Mouse (Mus musculus) gastrocnemius, postnatal 4 days (tissue): ENCODE data around the gene Ttll11. TPM values are rescaled to one million over a fixed set of nuclear protein-coding genes. Genes with fewer than 3 reads are reported as not detected.

Source experiments
- DNase-seq, 2 experiments: peaks; one replicate each; pipeline ENCODE4 v3.0.0; 2021 to 2022; ENCODE audit warnings: low spot score in 2 of 2, mixed read lengths in 2 of 2
- total RNA-seq, 2 experiments: library from RNA; stranded (reverse); gene quantifications; 2 replicates each; pipeline ENCODE4 v1.2.3; 2021

Ttll11 gene
- total RNA-seq, 2 experiments from 2014 or later, result 3.4 to 5.8 TPM

DNA sequence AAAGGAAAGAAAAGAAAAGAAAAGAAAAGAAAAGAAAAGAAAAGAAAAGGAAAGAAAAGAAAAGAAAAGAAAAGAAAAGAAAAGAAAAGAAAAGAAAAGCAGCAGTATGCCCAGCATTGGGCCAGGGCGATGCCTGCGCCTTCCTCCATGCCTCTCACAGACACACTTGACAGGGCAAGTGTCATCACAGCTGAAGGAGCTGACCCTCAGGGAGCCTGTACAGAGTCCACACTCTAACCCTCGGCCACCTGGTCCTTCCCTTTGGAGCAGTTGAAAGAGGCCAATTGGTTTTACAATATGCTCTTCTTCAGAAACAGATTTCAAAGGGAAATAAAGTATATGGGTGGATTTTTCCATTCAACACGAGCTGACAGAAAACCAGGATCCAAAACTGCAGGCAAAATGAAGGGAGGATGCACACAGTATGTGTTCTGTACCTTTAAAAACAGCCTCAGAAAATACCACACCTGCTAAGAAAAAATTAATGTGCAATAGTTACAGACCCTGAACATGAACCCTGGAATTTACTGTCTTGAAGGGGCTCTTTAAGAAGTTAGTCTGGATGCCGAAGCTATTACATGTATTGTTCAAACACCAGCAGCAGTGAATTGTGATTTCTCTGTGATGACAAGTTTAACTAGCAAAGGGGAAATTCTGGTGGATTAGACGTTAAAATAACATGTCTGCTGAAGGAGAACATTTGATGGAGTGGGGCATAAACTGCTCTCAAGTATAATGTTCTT is 7.3 kb downstream of the Ttll11 start:
- no peak for DNase-seq

DNA sequence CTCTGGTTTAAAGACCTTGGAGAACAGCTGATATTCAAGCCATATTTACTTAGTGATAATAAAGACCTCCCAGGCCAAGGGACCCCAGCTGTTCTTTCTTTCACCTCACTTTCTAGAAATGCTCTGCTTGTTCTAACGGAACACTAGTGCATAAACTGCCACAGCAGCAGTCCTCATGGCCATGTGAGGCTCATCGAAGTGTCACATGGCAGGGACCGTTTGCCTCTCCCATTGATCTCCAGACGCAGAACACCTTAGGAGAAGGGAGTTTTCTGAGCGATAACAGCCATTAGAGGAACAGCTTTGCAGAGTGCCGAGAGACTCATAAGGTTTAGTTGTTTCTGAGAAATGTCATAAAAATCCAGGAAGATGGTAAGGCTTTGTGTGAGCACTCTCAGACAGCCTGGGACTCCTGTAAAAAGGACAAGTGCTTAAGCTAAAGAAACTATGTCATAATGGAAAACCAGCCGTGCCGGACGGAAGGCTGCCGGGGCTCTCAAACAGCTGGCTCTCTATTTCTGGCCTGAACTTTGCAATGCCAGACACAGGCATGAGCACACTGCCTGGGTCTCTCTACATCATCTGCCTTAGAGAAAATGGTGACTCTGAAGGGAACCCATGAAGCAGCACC is 13.7 kb downstream of the Ttll11 start:
- DNase-seq, result no peak

DNA sequence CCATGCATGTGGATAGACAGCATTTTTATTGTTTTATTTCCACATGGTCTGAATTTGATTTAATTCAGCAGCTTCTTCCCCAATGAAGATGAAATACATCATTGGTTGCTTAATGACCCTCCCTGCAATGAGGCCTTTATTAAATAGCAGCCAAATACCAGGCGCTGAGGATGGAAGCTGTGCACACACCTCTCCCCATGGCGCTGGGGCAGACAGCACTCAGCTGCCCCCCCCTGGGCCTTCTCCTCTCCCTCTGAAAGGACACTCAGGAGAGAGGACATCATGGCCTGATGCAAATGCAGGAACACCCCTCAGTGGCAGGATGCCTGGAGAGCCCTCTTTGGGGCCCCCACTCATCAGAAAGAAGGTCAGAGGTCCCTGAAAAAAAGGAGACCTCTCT is 16.4 kb downstream of the Ttll11 start:
- no peak for DNase-seq

- DNase-seq, result no peak
Observed at GRCm38 (mm10) chr2:35961593-35962127, 18.1 kb downstream of the Ttll11 start.

DNA sequence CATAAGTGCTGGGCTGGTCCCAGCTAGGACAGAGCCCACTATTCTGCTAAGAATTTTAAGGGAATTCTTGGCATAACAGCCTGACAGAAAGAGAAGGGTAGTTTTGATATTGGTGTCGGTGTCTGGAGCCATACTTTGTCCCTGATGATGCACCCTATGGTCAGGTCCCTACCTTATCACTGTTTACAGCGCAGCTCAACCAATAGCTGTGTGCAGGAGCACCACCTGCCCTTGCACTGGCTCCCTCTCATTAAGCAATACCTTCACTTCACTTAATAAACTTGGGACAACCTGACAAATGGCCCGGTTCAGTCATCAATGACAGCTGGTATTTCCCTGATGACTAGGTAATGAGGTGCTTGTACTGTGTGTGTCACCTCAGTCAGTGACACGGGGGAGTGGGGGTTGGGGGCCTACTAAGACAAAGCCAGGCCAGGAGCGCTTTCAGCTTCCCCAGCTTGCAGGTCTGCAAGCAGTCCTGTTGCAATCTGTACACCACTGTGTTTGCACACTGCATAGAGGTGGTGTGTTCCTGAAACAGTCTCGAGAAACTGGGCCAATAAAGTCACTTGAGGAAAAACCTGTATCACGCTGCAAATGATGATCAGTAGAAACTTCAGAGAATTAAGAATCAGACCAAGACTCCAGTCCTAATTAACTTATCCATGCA is 22.1 kb downstream of the Ttll11 start:
- DNase-seq, result no peak

- DNase-seq, result no peak
Observed at GRCm38 (mm10) chr2:35955211-35955610, 24.5 kb downstream of the Ttll11 start.

GRCm38 (mm10) chr2:35952187-35952958 is 27.3 kb downstream of the Ttll11 start:
- DNase-seq, result no peak

DNA sequence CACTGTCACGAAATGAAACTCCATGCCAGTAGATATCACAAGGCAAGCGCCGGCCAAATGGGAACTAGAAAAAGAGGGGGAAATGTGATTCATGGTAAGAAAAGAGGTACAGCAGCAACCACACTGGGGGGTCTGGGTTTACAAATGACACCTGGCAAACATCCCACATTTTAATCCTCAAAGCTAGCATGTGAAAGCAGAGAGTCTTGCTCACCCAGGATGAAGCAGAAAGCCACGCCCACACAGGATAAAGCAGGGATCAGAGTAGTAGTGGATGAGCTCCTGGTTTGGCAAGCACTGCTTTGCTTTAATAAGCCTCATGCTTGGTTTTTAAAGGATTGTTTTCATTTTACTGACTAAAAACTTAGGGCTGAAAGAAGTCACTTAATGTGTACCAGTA is 34.8 kb downstream of the Ttll11 start:
- DNase-seq, result no peak

GRCm38 (mm10) chr2:35942960-35943359 is 36.8 kb downstream of the Ttll11 start:
- DNase-seq, result no peak

DNA sequence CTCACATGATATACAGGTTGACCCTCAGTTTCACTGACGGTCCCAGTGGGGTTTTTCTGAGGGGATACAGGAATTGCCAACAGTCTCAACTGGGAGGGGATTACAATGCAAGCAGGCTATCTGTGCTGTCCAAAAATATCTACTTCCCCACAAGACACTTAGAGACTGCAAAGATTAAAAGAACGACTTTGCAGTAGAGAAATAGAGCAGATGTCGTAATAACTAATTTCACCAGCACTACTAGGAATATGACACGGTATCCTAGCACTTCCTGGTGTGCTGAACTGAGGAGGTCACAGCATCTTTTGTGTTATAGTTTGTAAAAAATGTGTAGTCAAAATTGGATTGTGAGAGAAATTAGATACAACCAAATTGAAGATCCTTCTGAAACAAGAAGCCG is 44.7 kb downstream of the Ttll11 start:
- no peak for DNase-seq

DNA sequence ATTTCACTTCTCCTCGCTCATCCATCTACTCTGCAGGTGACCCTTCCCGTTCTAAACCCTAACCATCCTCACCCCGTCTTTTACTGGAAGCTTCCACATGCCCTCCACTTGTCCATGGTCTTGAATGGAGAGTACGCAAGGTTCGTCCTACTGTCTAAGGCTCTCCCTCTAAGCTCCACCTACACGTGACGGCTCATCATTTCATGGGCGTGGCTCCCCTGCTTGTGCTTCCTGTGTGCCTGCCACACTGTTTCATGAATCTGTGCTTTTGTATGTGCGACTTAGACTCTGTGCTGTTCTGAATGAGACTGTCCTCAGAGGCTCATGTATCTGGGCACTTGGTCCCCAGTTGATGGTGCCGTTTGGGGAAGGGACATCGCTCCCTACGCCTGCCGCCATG is 46.6 kb downstream of the Ttll11 start:
- no peak for DNase-seq

DNA sequence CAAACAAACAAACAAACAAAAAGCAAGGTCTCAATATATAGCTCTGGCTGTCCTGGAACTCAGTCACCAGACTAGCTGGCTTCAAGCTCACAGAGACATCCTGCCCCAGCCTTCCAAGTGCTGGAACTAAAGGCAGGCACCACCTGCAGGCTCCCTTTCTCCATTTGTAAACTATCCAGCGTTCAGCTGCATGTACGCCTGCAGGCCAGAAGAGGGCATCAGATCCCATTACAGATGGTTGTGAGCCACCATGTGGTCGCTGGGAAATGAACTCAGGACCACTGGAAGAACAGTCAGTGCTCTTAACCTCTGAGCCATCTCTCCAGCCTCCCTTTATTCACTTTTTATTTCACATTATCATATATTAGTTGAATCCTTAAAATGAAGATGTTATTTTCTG is 48.1 kb downstream of the Ttll11 start:
- DNase-seq, result no peak

- DNase-seq, result peak; percentile 79 to 83
Observed at GRCm38 (mm10) chr2:35930498-35931149, 49.1 kb downstream of the Ttll11 start.

DNA sequence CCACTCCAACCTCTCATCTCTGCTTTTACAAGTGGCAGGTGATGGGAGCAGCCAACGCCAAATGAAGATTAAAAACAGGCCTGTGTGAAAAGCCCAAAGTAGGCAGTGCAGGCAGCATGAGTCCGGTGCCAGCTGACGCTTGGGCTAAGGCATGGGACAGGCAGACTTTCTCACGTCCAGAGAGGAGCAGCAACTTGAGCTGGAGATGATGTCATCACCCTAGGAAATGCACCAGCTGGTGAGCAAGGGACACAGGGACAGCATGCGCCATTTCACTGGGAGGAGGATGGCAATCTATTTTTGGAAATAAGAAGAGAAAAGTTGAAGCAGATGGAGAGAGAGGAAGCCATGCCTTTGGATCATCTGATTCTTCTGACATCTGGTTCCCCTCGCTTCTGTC is 51.6 kb downstream of the Ttll11 start:
- peak in 1 of 2 experiments; percentile 34 for DNase-seq

DNA sequence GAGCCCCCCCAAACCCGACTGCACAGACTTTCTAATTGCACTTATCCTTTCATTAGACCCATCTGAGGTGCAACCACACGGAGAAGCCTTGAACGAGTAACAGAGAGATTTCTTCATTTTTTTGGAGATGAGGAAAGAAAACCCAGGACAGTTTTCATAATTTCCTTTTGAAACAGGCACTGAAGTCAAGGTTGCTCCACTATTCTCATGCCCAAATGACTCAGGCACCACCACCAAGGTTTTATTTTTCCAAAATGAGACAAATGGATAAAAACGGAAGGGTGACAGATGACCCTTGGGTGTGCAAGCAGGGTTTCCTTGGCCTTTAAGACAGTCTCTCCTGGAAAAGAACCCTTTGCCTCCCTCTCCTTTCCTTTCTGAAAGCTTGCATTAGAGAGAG is 54.8 kb downstream of the Ttll11 start:
- DNase-seq, result no peak

- DNase-seq, result no peak
Observed at GRCm38 (mm10) chr2:35922956-35923355, 56.8 kb downstream of the Ttll11 start.

- no peak for DNase-seq
Observed at GRCm38 (mm10) chr2:35912090-35912489, 67.6 kb downstream of the Ttll11 start.

- DNase-seq, result no peak
Observed at GRCm38 (mm10) chr2:35911675-35912074, 68.0 kb downstream of the Ttll11 start.

DNA sequence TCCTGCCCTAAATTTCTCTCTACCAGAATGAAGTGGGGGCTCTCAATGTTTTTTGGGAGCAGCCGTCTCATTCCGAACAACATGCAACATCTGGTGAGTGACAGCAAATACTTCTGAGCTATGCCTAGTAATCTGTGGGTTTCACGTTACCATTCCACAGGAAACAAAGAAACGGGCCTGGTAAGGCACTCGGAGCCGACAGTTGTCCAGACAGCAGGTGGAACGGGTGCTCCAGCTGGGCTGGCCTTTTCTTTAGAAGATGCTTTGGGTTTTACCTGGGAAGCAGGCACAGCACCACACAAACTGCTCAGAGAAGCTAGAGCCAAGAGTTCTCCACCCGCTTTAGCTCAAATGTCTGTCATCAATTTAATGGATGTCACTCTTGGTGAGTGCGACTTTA is 69.0 kb downstream of the Ttll11 start:
- DNase-seq, result no peak

DNA sequence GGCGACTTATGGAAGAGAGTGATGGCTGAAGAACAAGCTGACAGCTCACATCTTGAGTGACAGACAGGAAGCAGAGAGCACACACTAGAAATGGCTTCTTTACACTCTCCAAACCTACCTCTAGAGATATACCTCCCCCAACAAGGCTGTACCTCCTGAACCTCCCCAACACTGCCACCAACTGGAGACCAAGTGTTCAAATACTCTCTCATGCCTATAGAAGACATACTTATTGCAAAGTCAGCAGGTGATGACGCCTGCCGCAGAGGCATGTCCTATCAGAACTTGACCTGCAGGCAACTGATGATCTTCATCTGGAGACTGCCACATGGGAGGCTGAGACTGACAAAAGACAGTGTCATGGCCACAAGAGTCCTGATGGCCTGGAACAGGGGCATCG is 70.4 kb downstream of the Ttll11 start:
- DNase-seq, result no peak

GRCm38 (mm10) chr2:35907578-35907977 is 72.1 kb downstream of the Ttll11 start:
- DNase-seq, result no peak
